Mouse (Mus musculus): ENCODE results near the gene Sephs2. TPM values are rescaled to one million over a fixed set of nuclear protein-coding genes. Genes with fewer than 3 reads are reported as not detected.

Gene Sephs2
- polyA plus RNA-seq, 1 experiment from 2014 or later: 84.0 TPM

GRCm38 (mm10) chr7:127223515-127224478, 50.1 kb downstream of the Sephs2 start:
- no peak overlapping the region for H3K4me3 ChIP-seq
- DNase-seq (ENCODE audit: extremely low spot score, low spot score): no peak
- no peaks in the 10 kb centered on the region for H3K9me3 ChIP-seq
- H3K4me1 ChIP-seq: no peaks in the 10 kb centered on the region
- no peak overlapping the region for H3K27ac ChIP-seq
- 91% methylated on average over 6 of the region's 6 CpGs for WGBS
- H3K36me3 ChIP-seq (replicated peaks): peaks cover 62% of the 10 kb centered on the region
- no peaks in the 10 kb centered on the region for H3K27me3 ChIP-seq (ENCODE audit: poor library complexity, severe bottlenecking)

- H3K27ac ChIP-seq: no peak overlapping the region
- no peaks in the 10 kb centered on the region for H3K27me3 ChIP-seq (ENCODE audit: poor library complexity, severe bottlenecking)
- peaks cover 57% of the 10 kb centered on the region for H3K36me3 ChIP-seq (replicated peaks)
- WGBS: 96% methylated on average over 3 of the region's 3 CpGs
- DNase-seq (ENCODE audit: extremely low spot score, low spot score): no peak
- H3K4me3 ChIP-seq: no peak overlapping the region
- no peaks in the 10 kb centered on the region for H3K9me3 ChIP-seq
- no peaks in the 10 kb centered on the region for H3K4me1 ChIP-seq
These were observed 50.7 kb downstream of the Sephs2 start for GRCm38 (mm10) chr7:127223106-127223505.

Other genes with a start within 250 kb of the Sephs2 start
- 60.2 and 65.7 TPM in 2 replicates for gene Maz, start 247.0 kb downstream of the Sephs2 start, polyA plus RNA-seq (2016; fragmentation: Nextera tagmentation; extraction: Ambion mirVana)
- 223 and 226 TPM in 2 replicates for gene Kif22, start 231.6 kb downstream of the Sephs2 start, polyA plus RNA-seq (2016; fragmentation: Nextera tagmentation; extraction: Ambion mirVana)
- gene Zg16, start 186.7 kb downstream of the Sephs2 start, polyA plus RNA-seq (2016; fragmentation: Nextera tagmentation; extraction: Ambion mirVana): not detected in 2 replicates
- 0.74 TPM in 2 replicates for gene AI467606, start 182.7 kb downstream of the Sephs2 start, polyA plus RNA-seq (2016; fragmentation: Nextera tagmentation; extraction: Ambion mirVana)
- 11.3 and 12.3 TPM in 2 replicates for gene Qprt, start 151.8 kb downstream of the Sephs2 start, polyA plus RNA-seq (2016; fragmentation: Nextera tagmentation; extraction: Ambion mirVana)
- gene Spn, start 136.2 kb downstream of the Sephs2 start, polyA plus RNA-seq (2016; fragmentation: Nextera tagmentation; extraction: Ambion mirVana): 0.07 and 0.10 TPM in 2 replicates
- 111 and 114 TPM in 2 replicates for gene Cd2bp2, start 78.0 kb downstream of the Sephs2 start, polyA plus RNA-seq (2016; fragmentation: Nextera tagmentation; extraction: Ambion mirVana)
- 27.3 and 29.2 TPM in 2 replicates for gene Tbc1d10b, start 65.6 kb downstream of the Sephs2 start, polyA plus RNA-seq (2016; fragmentation: Nextera tagmentation; extraction: Ambion mirVana)
- gene Mylpf, start 65.2 kb downstream of the Sephs2 start, polyA plus RNA-seq (2016; fragmentation: Nextera tagmentation; extraction: Ambion mirVana): 10.7 and 10.8 TPM in 2 replicates
- 74.7 and 78.3 TPM in 2 replicates for gene Zfp553, start 41.0 kb downstream of the Sephs2 start, polyA plus RNA-seq (2016; fragmentation: Nextera tagmentation; extraction: Ambion mirVana)
- gene Sept1, start 40.9 kb downstream of the Sephs2 start, polyA plus RNA-seq (2016; fragmentation: Nextera tagmentation; extraction: Ambion mirVana): 30.3 and 32.3 TPM in 2 replicates
- gene Zfp771, start 29.8 kb downstream of the Sephs2 start, polyA plus RNA-seq (2016; fragmentation: Nextera tagmentation; extraction: Ambion mirVana): 55.8 and 57.7 TPM in 2 replicates
- 379 and 383 TPM in 2 replicates for gene Dctpp1, start 13.3 kb downstream of the Sephs2 start, polyA plus RNA-seq (2016; fragmentation: Nextera tagmentation; extraction: Ambion mirVana)
- gene Itgal, start 22.2 kb upstream of the Sephs2 start, polyA plus RNA-seq (2016; fragmentation: Nextera tagmentation; extraction: Ambion mirVana): 0.22 and 0.36 TPM in 2 replicates
- gene Zfp768, start 71.5 kb upstream of the Sephs2 start, polyA plus RNA-seq (2016; fragmentation: Nextera tagmentation; extraction: Ambion mirVana): 17.6 and 18.9 TPM in 2 replicates
- 7.6 TPM in 2 replicates for gene Zfp747, start 102.0 kb upstream of the Sephs2 start, polyA plus RNA-seq (2016; fragmentation: Nextera tagmentation; extraction: Ambion mirVana)
- 4.8 and 5.3 TPM in 2 replicates for gene 9130019O22Rik, start 113.1 kb upstream of the Sephs2 start, polyA plus RNA-seq (2016; fragmentation: Nextera tagmentation; extraction: Ambion mirVana)
- 4.2 and 4.8 TPM in 2 replicates for gene E430018J23Rik, start 119.6 kb upstream of the Sephs2 start, polyA plus RNA-seq (2016; fragmentation: Nextera tagmentation; extraction: Ambion mirVana)
- 5.8 and 6.1 TPM in 2 replicates for gene Zfp764, start 132.8 kb upstream of the Sephs2 start, polyA plus RNA-seq (2016; fragmentation: Nextera tagmentation; extraction: Ambion mirVana)
- 33.9 and 35.0 TPM in 2 replicates for gene Zfp688, start 148.0 kb upstream of the Sephs2 start, polyA plus RNA-seq (2016; fragmentation: Nextera tagmentation; extraction: Ambion mirVana)
- 14.4 and 15.4 TPM in 2 replicates for gene Zfp689, start 175.1 kb upstream of the Sephs2 start, polyA plus RNA-seq (2016; fragmentation: Nextera tagmentation; extraction: Ambion mirVana)
- gene Prr14, start 185.6 kb upstream of the Sephs2 start, polyA plus RNA-seq (2016; fragmentation: Nextera tagmentation; extraction: Ambion mirVana): 47.3 and 50.9 TPM in 2 replicates
- gene Fbrs, start 205.1 kb upstream of the Sephs2 start, polyA plus RNA-seq (2016; fragmentation: Nextera tagmentation; extraction: Ambion mirVana): 7.3 and 7.7 TPM in 2 replicates
- 52.8 and 63.6 TPM in 2 replicates for gene Srcap, start 237.9 kb upstream of the Sephs2 start, polyA plus RNA-seq (2016; fragmentation: Nextera tagmentation; extraction: Ambion mirVana)
- gene Gm42715, start 245.5 kb upstream of the Sephs2 start, polyA plus RNA-seq (2016; fragmentation: Nextera tagmentation; extraction: Ambion mirVana): 15.9 and 18.4 TPM in 2 replicates